Comparison of ENCODE assay signal across 19 mouse cellular contexts in genomic region chr5:25747904-25748303, GRCm38 (mm10). TPM values are rescaled to one million over a fixed set of nuclear protein-coding genes. Genes with fewer than 3 reads are reported as not detected.
A peak's percentile ranks its signal among the peaks of the same experiment; 100 is the strongest.
DNase-seq lines count a peak whose midpoint lies in the region; ATAC-seq lines count a peak whose summit lies in the region.
"Had no signal": no experiment of that assay in that cellular context is flagged by ENCODE, and none has a peak within 500 bp of the region (broad histone marks: within the 10 kb centered on the region; RNA-seq: fewer than 3 reads in every experiment).

No protein-coding gene starts in this region.

- no peak overlapping the region for H3K4me3 ChIP-seq in heart, embryonic 12.5 days
- H3K4me3 ChIP-seq in heart, embryonic 16.5 days (ENCODE audit: low read length), result no peak overlapping the region
- H3K4me3 ChIP-seq: embryonic facial prominence, embryonic 12.5 days; forebrain, embryonic 13.5 days; hindbrain, embryonic 10.5 days; intestine, embryonic 15.5 days had no signal

- no peaks in the 10 kb centered on the region for H3K27me3 ChIP-seq in heart, embryonic 12.5 days (replicated peaks)
- no peaks in the 10 kb centered on the region for H3K27me3 ChIP-seq in heart, embryonic 16.5 days (ENCODE audit: control insufficient read depth, insufficient read depth, low read length)
- H3K27me3 ChIP-seq: embryonic facial prominence, embryonic 12.5 days; forebrain, embryonic 13.5 days; intestine, embryonic 15.5 days had no signal

- H3K9me3 ChIP-seq in heart, embryonic 12.5 days (replicated peaks), result no peaks in the 10 kb centered on the region
- H3K9me3 ChIP-seq in heart, embryonic 16.5 days (replicated peaks; ENCODE audit: control insufficient read depth, low read length), result no peaks in the 10 kb centered on the region
- H3K9me3 ChIP-seq: embryonic facial prominence, embryonic 12.5 days; forebrain, embryonic 13.5 days; hindbrain, embryonic 10.5 days; intestine, embryonic 15.5 days had no signal

- no peak overlapping the region for H3K4me2 ChIP-seq in heart, embryonic 12.5 days
- no peak overlapping the region for H3K4me2 ChIP-seq in heart, embryonic 16.5 days (ENCODE audit: low read depth, low read length)
- H3K4me2 ChIP-seq: embryonic facial prominence, embryonic 12.5 days; forebrain, embryonic 13.5 days; hindbrain, embryonic 14.5 days; intestine, embryonic 15.5 days had no signal

- H3K36me3 ChIP-seq in heart, embryonic 12.5 days, result no peaks in the 10 kb centered on the region
- H3K36me3 ChIP-seq in heart, embryonic 16.5 days (ENCODE audit: control insufficient read depth, insufficient read depth), result no peaks in the 10 kb centered on the region
- H3K36me3 ChIP-seq: embryonic facial prominence, embryonic 12.5 days; hindbrain, embryonic 10.5 days; intestine, embryonic 15.5 days had no signal

- no peak overlapping the region for H3K9ac ChIP-seq in heart, embryonic 12.5 days
- no peak overlapping the region for H3K9ac ChIP-seq in heart, embryonic 16.5 days (ENCODE audit: low read length)
- H3K9ac ChIP-seq: embryonic facial prominence, embryonic 12.5 days; forebrain, embryonic 13.5 days; forebrain, postnatal 0 days; hindbrain, embryonic 14.5 days; intestine, embryonic 15.5 days had no signal

- H3K27ac ChIP-seq in heart, embryonic 12.5 days (ENCODE audit: poor library complexity, severe bottlenecking), result peak overlapping the region; percentile 67; the same call in 1 of the 2 replicates
- peak overlapping the region; percentile 75 for H3K27ac ChIP-seq in heart, embryonic 16.5 days (ENCODE audit: low read length)
- H3K27ac ChIP-seq: embryonic facial prominence, embryonic 12.5 days; forebrain, embryonic 13.5 days; hindbrain, embryonic 10.5 days; hindbrain, embryonic 14.5 days; intestine, embryonic 15.5 days had no signal

- no peak for ATAC-seq in heart, embryonic 12.5 days (ENCODE audit: insufficient number of reproducible peaks, low FRiP score)
- no peak for ATAC-seq in heart, embryonic 16.5 days (replicated peaks; ENCODE audit: extremely low read depth, insufficient read depth, low FRiP score)
- ATAC-seq: forebrain, embryonic 13.5 days; forebrain, postnatal 0 days; intestine, embryonic 15.5 days had no signal

- peaks cover 42% of the 10 kb centered on the region for H3K4me1 ChIP-seq in heart, embryonic 12.5 days (replicated peaks)
- peaks cover 13% of the 10 kb centered on the region for H3K4me1 ChIP-seq in heart, embryonic 16.5 days (ENCODE audit: control insufficient read depth, insufficient read depth, low read length)
- H3K4me1 ChIP-seq: embryonic facial prominence, embryonic 12.5 days; hindbrain, embryonic 10.5 days; intestine, embryonic 15.5 days had no signal

- no peak for DNase-seq in heart, postnatal 10 days
- no peak for DNase-seq in heart, adult 8-10 months (ENCODE audit: low spot score)
- DNase-seq in NIH3T3 (ENCODE audit: low read depth), result peak; percentile 18
- no peak for DNase-seq in gastrocnemius, postnatal 4 days (ENCODE audit: low spot score in 2 of 2)
- DNase-seq: adrenal gland, postnatal 10 days; cerebellum, adult 11 months; cerebellum, adult 8-10 months; cerebellum, postnatal 14 days; forebrain, postnatal 0 days; gastrocnemius, postnatal 14 days; kidney, adult 18-20 months had no signal

- intact Hi-C loops in heart, postnatal 10 days (cut with DNase I), result no loop called here

RNA-seq across cellular contexts. Expression of gene Actr3b, which starts 11.9 kb away (rescaled TPM):
- 38.9 and 39.0 TPM in 2 replicates for polyA plus RNA-seq in heart, embryonic 12.5 days (2016; fragmentation: Nextera tagmentation; extraction: Ambion mirVana)
- 10 to 100 TPM; 18.6 to 19.5 TPM for total RNA-seq in heart, postnatal 10 days (2021)
- 30.8 and 31.6 TPM in 2 replicates for polyA plus RNA-seq in heart, embryonic 16.5 days (2015; fragmentation: Nextera tagmentation; extraction: Ambion mirVana)
- 10 to 100 TPM; 41.0 to 62.7 (median 51.3) TPM for total RNA-seq in heart, adult 8-10 months (2022)
- 1 to 10 TPM in 1 of 2 experiments, under 1 TPM in 1; 0.83 to 1.8 TPM for total RNA-seq in gastrocnemius, postnatal 4 days (2021)
- total RNA-seq: granulocyte monocyte progenitor cell, adult 5-6 weeks had no signal

RNA-seq across cellular contexts. Expression of gene Xrcc2, which starts 42.3 kb away (rescaled TPM):
- 9.2 and 10.0 TPM in 2 replicates for polyA plus RNA-seq in heart, embryonic 12.5 days (2016; fragmentation: Nextera tagmentation; extraction: Ambion mirVana)
- total RNA-seq in heart, postnatal 10 days (2021), result 1 to 10 TPM; 5.6 to 7.2 TPM
- polyA plus RNA-seq in heart, embryonic 16.5 days (2015; fragmentation: Nextera tagmentation; extraction: Ambion mirVana), result 7.4 and 8.0 TPM in 2 replicates
- 1 to 10 TPM; 4.8 to 6.3 (median 5.8) TPM for total RNA-seq in heart, adult 8-10 months (2022)
- total RNA-seq in gastrocnemius, postnatal 4 days (2021), result 1 to 10 TPM; 5.3 to 6.0 TPM

Comparison
In these comparisons a context has a peak if more than half of its experiments do, and no peak if none do; other contexts are left out.
1. RNA of gene Actr3b, which starts 11.9 kb away (total RNA-seq): 41.0 to 62.7 TPM in heart, adult 8-10 months and 18.6 to 19.5 TPM in heart, postnatal 10 days; 0.83 to 1.8 TPM in gastrocnemius, postnatal 4 days; every median in the first group is over 4 times any median in the second.